Mouse (Mus musculus): ENCODE measurements at regions not wholly inside any gene's neighbourhood (a gene's known extent, or its start where the extent isn't known, plus 50 kb on each side); places are given as distances from the start of the nearest gene placed in this dataset.

DNA sequence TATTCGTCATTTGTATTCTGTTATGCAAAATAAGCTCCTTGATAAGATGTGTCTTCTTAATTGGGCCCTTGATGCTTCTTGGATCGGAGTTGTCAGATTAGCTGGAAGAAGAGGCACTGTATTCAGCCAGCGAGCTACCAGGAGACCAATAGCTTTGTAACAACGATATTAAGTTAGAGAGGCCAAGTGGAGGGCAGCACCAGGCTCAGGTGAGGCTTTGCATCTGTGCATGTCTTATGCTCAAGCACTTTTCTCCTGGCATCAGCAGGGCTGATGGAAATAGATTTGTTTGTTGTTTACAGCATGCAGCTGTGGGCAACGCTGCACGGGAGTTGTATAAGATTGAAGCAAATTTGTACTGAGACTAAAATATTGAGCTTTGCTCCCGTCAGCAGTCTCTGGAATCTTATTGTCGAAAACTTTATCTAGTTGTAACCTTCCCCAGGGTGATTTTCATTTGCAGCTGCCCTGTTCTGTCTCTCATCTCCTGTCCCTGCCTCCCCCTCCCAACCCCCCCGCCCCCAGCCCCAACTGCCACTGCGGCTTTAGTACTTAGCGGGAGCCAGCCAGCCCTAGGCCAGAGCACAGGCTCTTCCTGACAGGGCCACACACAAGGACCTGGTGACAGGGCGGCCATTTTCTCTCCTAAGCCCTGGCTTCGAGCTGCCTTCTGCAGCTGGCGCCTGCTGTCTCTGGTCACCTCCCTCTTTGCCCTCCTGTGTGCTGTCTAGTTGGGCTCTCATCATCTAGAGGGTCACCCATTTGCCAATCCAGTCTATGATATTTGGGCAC, 247.3 kb downstream of the Tshz3 start:
- DNase-seq, result no peak

DNA sequence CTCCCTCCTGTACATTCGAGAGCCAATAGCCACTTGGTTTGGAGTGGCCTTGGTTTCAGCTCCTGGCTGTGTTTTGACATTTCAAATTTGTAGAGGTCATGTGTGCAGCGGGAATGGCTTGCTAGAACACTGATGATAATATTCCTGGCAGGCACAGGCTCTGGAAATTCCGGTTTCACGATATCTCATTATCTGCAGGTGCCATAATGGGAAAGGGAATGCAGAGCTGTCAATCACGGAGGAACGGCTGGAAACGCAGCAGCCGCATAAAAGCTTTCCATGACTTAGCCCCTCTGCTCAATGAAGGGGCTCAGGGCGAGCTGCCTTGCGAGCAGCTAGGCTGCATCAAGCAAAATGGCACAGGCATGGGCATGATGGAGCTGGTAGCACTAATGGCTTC, 251.6 kb downstream of the Tshz3 start:
- no peak for DNase-seq

DNA sequence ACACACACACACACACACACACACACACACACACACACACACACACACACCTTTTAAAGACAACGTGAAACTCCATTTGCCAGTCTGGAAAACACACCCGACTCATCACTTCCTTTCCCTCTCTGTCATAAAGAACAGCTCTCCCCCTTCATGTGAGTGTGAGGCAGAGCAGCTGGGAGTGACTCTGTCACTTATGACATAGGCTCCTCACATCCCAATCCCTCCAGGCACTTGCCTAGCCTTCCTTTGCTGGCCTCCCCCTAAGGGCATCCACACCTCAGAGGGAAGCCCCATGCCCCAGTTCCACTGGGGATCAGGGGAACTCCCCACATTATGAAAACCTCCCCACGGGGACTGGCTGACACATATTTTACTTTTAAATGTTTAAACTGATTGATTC, 257.5 kb downstream of the Tshz3 start:
- DNase-seq, result no peak

DNA sequence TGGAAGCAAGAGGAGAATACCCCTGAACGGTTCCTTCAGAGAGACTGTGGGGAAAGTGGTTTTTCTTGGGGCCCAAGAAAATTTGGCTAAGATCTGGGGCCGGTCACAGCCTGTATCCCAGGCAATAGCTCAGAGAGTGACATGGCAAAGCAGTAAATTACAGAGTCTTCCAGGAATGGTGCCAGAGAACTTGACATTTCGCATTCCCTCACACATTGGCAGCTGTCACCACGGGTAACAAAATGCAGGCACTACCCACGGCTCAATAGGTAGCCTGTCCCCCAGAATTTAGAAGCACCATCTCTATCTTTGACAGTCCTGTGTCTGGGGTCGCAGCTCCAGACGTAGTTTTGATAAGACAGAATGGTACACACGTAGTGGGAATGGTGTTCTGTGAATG, 260.3 kb downstream of the Tshz3 start:
- DNase-seq, result no peak

DNA sequence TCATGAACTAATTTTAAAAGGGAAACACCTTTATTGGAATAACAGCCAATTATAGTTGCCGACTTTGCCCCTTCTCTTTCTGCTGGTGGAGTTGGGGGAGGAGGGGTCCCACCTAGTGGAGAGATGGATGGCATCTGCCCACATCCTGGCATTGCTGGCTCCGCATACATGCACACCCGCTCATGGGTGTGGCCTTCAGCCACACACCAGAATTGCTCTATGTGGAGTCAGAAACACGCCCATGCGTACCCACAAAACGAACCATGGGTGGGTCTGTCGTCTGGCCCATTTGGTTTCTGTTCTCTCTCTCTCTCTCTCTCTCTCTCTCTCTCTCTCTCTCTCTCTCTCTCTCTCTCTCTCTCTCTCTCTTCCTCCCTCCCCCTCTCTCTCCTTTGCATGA, 273.9 kb downstream of the Tshz3 start:
- DNase-seq, result no peak

DNA sequence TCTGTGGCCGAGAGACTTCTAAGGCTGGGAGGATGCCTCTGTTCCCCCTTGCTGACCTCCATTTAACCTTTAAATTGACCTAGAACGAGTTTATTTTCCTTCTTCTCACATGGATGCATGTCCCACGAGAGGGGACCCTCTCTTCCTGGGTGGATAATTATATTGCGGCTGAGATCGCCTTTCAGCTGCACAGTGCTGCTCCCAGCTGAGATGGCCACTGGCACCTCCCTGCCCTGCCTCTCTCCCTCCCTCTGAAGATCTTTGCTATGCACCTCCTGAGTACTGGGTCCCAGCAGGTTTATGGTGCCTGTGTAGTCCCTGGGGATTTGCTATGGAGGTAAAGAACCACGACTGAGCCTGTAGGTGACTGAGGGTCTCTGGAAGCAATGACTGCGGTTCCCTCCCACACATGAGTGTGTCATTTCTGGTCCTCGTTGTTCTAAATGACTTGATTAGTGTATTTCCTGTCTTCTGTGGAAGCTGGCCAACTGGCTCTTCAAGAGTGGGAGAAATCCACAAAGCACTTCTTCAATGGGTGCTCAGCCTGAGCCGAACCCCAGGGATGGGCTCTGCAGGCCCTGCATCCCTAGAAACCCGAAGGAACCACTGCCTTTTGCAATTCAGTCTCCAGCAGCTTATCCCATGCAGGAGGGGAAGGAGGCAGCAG, 275.9 kb downstream of the Tshz3 start:
- no peak for DNase-seq

DNA sequence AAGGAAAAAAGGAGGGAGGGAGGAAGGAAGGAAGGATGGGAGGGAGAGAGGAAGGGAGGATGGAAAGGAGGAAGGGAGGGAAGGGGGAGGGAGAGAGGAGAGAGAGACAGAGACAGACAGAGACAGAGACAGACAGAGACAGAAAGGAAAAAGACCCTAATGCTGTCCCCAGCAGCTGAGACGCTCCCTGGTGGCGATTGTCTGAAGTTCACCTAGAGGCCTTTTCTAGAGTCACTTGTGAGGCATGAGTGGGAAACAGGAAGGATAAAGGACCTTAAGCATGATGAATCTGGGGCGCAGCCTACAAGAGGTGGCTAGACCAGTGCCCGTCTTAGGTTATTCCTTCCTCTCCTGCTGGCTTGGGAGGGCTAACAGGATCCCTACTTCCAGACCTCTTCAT, 276.7 kb downstream of the Tshz3 start:
- DNase-seq, result no peak

DNA sequence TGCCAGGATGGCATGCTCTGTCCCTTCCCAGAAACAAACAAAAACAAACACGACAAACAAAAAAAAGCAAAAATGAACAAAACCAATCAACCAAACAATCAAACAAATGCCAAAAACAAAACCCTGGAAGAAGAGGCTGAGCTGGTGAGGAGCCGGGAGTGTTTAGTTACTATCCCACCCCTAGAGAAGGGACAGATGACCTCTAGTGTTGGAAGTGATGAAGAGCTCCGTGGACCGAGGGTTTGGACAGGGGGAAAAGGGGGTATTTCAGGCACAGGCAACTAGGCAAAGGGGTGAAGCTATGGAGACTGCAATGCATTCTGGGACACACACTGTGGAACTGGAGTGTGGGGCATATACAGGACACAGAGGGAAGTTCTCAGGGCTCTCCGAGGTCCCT, 277.6 kb downstream of the Tshz3 start:
- no peak for DNase-seq

DNA sequence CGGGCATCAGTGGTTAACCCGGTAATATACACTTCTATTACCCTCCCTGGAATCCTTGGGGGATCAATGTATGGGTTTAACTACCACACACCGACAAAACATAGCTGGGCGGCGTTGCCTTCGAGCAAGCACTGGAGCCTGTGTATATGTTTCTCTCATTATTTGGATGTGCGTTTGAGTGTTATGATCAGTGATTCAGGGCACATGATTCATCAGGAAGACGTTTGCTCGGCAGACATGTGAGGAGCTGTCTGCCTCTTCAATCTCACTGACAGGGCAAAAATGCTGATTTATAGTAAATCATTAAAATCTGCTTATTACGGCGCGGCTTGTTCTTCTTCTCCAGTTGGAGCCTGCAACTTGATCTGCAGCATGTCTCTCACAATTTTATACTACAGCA, 279.9 kb downstream of the Tshz3 start:
- no peak for DNase-seq

DNA sequence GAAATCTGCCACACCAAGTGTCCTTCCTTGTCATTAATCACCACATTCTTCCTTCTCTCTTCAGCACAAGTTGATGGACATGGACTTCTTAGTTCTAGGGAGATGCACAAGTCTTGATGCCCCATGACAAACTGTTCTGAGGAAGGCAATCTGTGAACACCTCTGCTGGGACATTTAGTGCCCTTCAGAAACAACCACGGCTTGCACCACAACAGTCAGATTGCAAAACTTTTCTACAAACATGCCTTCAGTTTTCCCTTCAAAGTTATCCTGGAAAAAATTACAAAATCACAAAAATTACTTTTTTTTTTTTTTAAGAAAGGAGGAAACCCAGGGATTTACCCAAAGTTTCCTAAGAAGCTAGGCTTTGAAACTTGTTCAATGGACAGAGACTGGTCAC, 291.5 kb downstream of the Tshz3 start:
- no peak for DNase-seq

DNA sequence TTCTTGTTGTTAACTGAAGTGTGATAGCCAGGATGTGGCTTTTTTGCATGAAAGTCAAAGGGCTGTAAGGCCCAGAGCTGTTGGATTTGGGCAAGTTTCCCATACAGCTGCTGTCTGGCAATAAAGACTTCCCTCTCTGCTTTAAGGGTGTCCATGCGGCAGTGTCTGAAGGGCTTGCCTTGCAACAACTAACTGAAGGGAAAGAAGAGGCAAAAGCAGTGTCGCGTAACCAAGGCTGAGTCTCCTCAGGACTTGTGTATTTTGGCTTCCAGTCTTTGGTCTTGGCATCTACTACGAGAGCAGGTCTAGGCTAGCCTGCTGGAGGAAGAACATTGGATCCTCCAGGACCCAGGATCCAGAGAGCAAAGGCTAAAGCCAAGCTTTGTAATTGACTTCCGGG, 306.7 kb downstream of the Tshz3 start:
- DNase-seq, result no peak

DNA sequence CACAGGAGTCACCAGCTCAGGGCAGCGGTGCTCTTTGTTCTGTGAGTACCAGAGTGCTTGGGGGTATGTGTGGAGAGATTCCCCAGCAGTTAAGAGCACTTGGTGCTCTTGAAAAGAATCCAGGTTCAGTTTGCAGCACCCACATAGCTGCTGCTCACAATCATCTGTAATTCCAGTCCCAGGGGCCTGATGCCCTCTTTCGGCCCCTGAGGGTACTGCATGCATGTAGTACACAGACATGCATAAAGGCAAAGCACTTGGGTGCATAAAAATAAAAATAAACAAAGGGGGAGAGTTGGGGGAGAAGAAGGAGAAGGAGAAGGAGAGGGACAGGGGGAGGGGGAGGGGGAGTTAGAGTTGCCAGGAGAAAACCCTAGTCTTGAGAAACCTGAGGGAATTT, 307.8 kb downstream of the Tshz3 start:
- DNase-seq, result no peak

DNA sequence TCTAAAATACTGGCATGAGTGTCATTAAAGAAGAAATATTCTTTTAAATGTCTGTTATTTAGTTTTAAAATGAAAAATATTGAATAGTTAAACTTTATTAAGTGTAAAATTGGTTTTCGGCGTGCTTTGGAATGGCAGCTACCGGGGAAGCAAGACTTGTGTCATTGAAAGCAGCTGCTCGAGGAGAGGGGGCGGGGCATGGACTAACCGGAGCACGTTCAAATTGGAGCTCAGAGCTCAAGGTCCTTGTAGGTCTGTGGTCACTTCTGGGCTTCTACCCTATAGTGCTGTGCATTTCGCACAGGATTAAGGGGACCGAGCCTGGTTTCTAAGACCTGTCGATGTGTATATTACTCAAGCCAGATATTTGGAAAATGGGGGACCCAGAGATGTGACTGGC, 309.0 kb downstream of the Tshz3 start:
- DNase-seq, result no peak

DNA sequence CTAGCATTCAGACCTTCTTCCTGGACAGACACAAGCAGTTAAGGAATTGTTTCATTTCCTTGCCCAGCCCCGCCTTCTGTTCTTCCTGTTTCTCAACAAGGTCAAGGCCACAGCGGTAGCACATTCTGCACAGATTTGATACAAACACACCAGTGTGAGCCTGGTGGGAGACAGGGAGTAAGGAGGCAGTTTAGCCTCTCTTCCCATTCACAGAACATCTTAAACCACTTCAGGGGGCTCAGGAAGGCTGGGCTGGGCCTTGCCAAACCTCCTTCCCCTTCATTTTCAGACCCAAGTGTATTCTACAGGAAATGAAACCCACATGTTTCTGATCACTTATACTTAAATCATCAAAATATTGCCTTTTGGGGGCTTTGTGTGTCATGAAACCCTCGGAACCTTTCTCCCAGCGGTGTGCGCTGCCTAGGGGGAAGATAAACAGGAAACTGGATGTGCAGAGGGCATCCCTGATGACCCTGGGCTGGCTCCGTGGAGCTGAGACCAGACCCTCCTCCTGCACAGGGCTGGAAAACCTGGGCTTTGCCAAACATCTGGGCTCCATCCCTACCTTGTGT, 313.3 kb downstream of the Tshz3 start:
- peak; percentile 31 for DNase-seq

DNA sequence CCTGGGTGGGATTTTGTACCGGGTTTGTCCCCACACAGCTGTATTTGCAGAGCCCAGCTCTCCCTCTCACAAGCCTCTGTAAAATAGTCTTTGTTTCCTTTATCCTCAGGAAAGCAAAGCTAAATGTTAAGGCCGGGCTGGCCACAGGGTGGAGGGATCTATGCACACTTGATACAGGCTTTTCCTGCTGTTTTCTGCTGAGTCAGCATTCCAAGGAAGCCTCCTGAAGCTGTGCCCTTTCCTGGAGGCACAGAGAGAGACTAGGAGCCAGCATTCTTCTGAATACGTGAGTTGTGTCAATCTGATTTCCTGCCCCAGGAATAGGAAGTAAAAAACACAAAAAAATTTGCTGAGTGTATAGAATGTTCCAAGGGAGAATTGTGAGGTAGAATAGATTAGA, 322.2 kb downstream of the Tshz3 start:
- no peak for DNase-seq

DNA sequence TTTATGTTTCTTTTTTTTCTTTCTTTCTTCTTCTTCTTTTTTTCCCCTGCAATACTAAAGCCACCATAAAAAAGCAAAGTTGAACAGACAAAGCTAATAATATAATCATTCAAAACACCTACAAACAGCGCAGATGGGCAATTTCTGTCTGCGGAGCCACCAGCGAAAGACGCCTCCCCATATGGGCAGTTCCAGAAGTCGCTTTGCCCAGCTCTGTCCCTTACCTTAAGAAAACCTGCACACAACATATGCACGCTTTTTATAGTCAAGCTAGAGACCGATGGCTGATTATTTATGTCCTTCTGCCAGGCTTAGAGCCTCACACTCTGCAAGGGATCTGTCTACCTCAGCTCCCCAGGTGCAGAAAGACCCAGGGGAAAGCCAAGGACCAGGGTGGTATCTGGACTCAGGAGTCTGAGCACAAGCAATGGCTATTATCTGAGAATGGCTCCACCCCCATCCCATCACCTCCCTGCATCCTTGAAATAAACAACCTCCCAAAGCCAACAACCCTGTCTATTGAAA, 326.6 kb downstream of the Tshz3 start:
- no peak for DNase-seq

DNA sequence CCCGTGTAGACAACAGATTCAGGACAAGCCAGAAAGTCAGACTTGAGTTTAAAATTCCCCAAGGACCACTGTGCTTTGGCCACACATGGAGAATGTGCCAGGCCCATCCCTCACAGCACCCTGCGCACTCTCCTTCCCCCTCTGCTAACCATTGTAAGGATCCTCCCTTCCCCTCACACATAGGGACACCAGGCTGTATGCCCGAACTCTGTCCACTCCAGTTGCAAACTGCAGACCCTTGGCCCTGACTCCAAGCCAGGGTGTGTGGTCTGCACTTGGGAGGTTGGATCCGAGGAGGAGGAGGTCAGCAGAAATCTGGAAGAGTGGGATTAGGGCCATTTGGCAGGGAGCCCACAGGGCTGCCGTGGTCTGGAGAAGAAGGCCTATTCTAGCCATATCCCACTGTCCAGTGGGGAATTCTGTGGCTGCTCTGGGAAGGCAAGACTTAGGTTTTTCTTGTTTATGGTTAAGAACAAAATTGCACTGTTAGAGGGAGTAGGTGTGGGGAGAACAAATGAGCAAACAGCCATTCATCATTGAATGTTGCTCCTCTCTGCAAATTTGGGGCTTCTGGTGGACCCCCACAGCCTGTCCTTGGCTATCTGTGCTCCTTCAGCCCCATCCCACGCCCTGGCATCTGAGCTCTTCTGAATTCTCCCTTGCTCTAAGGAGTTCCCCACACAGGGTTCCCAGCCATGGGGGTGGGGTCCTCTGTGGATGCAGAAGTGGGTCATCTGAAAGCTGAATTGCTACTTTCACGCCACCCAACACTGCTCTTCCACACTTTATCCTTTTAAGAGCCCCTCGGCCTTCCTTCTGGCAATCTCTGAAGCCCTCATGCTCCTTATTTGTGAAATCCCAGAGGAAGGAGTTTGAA, 366.9 kb downstream of the Tshz3 start:
- no peak for DNase-seq

DNA sequence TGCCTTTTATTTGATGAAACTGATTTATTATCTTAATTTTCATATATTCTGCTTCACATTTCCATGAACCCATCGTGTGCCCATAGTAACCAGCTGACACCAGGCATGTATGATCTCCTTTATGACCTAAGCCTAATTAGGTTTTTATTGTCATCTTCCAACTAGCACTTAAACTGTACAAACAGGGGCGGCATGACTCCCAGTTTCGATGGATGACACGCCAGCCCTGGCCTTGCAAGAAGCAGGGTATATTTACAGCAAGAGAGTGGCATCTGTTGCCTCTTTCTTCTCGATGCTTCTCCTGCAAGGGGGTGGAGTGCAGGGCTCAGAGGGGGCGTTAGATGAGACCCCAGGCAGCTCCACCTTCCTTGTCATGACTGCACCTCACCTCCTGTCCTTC, 379.8 kb downstream of the Tshz3 start:
- no peak for DNase-seq

DNA sequence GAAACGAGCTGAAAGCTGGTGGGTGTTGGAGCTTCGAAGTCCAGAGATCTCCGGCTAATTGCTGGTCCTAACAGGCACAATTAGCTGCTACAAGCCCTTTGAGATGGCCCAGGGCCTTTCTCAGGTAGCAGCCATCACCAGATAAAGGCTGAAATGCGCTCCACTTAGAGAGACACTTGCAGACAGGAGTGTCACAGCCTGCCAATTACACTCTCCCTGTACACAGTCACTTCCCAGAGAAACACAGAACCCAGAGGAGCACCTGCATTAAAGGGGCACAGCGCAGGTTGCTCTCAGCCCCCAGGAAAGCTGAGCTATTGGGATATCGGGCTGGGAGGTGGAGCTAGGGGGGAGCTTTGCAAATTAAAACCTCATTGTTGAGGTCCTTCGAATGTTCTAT, 380.2 kb downstream of the Tshz3 start:
- DNase-seq, result no peak

DNA sequence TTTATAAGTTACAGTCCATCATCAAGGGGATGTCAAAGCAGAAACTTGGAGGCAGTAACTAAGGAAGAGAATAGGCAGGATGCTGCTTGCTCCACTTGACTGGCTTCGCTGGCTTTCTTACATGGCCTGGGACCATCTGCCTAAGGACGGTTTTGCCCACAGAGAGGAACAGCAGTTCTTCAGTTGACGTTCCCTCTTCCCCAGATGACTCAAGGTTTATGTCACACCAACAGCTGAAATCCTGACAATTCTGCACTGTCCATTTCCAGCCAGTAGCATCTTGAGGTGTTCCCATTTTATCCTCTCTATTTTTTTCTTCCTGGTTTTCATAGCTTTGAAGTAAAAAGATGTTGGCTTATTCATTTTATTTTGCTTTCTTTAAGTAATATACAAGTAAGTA, 391.8 kb downstream of the Tshz3 start:
- no peak for DNase-seq

DNA sequence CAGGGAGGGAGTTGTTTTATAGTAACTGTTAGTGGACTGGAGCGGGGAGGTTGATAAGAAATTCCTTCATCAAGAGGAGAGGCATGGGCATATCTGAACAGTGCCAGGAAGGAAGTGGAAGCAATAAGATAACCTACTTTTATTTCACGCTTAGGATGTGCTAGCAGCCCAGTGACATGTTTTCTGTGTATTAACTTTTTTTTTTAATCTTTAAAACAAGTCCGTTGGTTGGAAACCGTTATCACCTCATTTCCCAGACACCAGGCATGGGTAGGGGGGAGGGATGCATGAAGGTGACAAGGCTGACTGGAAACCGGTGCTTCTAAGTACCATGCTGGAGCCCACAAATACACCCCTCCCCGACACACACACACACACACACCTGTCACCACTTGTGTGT, 394.7 kb downstream of the Tshz3 start:
- no peak for DNase-seq

DNA sequence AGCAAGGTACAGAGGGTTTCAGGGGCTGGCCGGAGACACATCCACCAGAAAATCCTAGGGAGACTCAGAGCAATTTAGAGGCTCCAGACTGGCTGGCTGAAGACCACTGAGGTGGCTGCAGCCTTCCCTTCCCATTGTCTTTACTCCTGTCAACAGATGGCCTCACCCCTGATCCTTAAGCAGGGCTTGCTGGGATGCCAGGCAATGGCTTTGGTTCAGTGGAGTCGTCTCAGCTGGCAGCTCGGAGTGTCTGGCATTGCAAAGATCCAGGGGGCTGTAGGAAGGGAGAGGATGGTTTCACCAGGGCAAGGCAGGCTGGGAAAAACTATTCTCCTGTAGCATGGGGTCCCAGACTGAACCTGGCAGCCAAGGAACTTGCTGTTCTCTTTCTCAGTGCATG, 395.8 kb downstream of the Tshz3 start:
- DNase-seq, result no peak

DNA sequence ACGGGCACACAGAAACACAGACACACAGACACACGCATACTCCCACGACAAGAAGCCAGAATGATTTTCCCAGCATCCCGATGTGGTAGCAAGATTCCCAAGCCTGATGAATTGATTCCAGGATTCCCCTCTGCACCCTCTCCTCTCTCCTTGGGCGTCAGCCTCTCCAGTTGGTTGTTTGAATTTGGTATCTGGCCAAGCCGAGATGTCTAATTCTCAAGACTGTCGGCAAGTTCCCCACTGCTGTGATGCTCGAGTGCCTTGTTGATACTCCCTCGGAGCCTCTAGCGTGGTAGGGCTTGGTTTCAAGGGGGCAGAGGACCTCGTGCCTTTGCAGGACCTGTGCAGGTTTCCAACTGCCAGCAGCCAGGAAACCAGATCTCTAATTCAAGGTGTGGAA, 397.9 kb downstream of the Tshz3 start:
- no peak for DNase-seq

Data from kidney, adult 18-20 months (tissue).